Mouse (Mus musculus): Measurements from ENCODE around the gene Rapgef2. TPM values are rescaled to one million over a fixed set of nuclear protein-coding genes. Genes with fewer than 3 reads are reported as not detected.

Rapgef2 gene
- polyA plus RNA-seq, 1 experiment from 2014 or later, result 7.5 TPM

DNA sequence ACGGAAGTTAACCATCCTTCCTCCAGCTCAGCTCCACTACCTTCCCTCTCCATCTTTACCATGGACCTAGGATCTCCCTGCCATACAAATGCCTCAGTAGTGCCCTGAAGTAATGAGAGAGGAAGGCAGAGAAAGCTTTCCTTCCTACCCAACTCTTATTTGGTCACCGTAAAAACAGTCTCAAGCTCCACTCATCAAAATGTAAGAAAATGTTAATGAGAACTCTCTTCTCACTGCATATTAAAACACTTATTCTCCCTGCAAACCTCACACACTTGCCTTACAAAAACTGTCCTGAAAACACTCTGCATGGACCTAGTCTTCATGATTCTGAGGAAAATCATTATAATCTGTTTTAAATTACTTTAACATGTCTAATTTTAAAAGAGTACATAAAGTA, 118.7 kb downstream of the Rapgef2 start:
- Histone ChIP-seq H3K9me3 (ENCODE audit: control insufficient read depth, low read length) (no peaks in the 10 kb centered on the region), H3K4me3 (ENCODE audit: low read depth, low read length) (no peak overlapping the region), H3K4me2 (ENCODE audit: low read depth) (no peak overlapping the region), H3K9ac (ENCODE audit: low read length) (no peak overlapping the region), H3K36me3 (ENCODE audit: control insufficient read depth, insufficient read depth, low read length) (no peaks in the 10 kb centered on the region), H3K4me1 (ENCODE audit: control insufficient read depth, insufficient read depth, low read length) (no peaks in the 10 kb centered on the region), H3K27me3 (ENCODE audit: control insufficient read depth, insufficient read depth, low read length) (no peaks in the 10 kb centered on the region), H3K27ac (ENCODE audit: low read depth, low read length) (no peak overlapping the region)
- WGBS, result 89% methylated on average over 2 of the region's 2 CpGs
- no peak for DNase-seq (ENCODE audit: low spot score)
- no peak for ATAC-seq (ENCODE audit: insufficient read depth, low FRiP score, low TSS enrichment)

DNA sequence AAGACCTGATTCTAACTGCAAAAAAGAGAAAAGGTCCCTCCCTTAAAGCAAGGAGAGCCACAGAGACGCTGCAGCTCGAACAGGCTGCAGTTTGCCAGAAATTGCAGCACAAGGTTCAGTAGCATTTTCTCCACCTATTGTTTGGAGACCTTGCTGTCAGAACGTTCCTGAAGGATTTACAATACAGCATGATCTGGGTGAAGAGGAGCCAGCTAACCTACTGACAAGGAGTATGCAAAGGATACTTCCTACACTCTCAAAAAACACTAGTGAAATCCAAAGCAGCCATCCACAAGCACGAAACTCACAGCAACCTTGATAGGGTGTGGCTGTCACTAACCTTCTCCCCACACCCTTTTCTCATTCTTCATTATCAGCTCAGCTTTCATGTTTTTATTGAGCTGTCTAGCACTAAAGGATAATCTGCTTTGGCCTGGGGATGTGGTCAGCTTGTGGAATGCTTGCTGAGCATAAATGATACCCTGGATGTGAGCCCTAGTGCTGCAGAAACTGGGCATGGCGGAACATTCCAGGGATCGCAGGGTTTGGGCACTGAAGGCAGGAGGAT, 124.4 kb downstream of the Rapgef2 start:
- Histone ChIP-seq H3K36me3 (ENCODE audit: control insufficient read depth, insufficient read depth, low read length) (no peaks in the 10 kb centered on the region), H3K4me3 (ENCODE audit: low read depth, low read length) (no peak overlapping the region), H3K27me3 (ENCODE audit: control insufficient read depth, insufficient read depth, low read length) (no peaks in the 10 kb centered on the region), H3K27ac (ENCODE audit: low read depth, low read length) (no peak overlapping the region), H3K4me2 (ENCODE audit: low read depth) (no peak overlapping the region), H3K4me1 (ENCODE audit: control insufficient read depth, insufficient read depth, low read length) (no peaks in the 10 kb centered on the region), H3K9ac (ENCODE audit: low read length) (no peak overlapping the region), H3K9me3 (ENCODE audit: control insufficient read depth, low read length) (no peaks in the 10 kb centered on the region)
- ATAC-seq (ENCODE audit: insufficient read depth, low FRiP score, low TSS enrichment), result no peak
- WGBS, result 73% methylated on average over 6 of the region's 6 CpGs
- DNase-seq (ENCODE audit: low spot score), result no peak

DNA sequence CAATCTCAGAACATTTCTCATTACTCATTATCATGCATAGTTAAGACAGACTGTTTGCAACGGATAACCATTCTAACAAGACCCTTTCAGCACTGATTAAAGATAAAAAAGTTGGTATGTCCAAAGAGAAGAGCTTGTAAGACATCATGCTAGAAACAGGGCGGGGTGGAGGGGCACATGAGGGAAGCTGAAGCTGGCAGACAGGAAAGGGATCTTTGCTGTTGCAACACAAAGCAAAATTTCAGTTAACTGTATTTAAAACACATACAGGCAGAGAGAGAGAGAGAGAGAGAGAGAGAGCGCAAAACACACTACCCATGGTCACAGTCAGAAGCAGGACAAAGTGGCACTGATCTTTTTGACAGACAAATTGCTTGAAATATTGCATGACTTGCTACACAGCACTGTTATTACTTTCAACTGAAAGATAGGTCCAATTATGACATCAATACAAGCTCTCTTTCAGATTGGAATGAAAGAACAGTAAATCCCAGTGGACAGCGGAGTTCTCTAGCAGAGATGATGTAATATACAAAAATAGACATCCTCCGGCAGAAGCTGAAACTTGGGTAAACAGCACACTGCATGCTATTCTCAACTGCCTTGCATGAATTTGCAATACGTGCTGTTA, 125.1 kb downstream of the Rapgef2 start:
- Histone ChIP-seq H3K9me3 (ENCODE audit: control insufficient read depth, low read length) (no peaks in the 10 kb centered on the region), H3K4me2 (ENCODE audit: low read depth) (no peak overlapping the region), H3K4me1 (ENCODE audit: control insufficient read depth, insufficient read depth, low read length) (no peaks in the 10 kb centered on the region), H3K9ac (ENCODE audit: low read length) (no peak overlapping the region), H3K4me3 (ENCODE audit: low read depth, low read length) (no peak overlapping the region), H3K27me3 (ENCODE audit: control insufficient read depth, insufficient read depth, low read length) (no peaks in the 10 kb centered on the region), H3K27ac (ENCODE audit: low read depth, low read length) (no peak overlapping the region), H3K36me3 (ENCODE audit: control insufficient read depth, insufficient read depth, low read length) (no peaks in the 10 kb centered on the region)
- 66% methylated on average over 6 of the region's 6 CpGs for WGBS
- no peak for DNase-seq (ENCODE audit: low spot score)
- no peak; the same call in 1 of the 2 replicates for ATAC-seq (ENCODE audit: insufficient read depth, low FRiP score, low TSS enrichment)

DNA sequence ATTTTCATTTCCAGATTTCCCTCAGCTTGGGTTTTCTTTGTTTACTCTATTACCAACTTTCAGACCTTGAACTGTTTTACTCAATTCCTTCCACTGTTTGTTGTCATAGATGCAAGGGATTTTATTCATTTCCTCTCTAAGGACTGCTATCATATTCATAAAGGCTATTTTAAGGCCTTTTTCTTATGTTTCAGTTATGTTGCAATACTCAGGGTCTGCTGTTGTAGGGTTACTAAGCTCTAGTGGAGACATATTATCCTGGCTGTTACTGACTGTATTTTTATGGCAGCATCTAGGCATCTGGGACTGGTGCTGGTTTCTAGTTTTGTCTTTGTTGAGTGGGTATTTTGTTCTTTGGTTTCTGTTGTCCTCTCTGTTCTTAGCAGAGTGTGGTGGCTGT, 128.1 kb downstream of the Rapgef2 start:
- Histone ChIP-seq H3K4me3 (ENCODE audit: low read depth, low read length) (no peak overlapping the region), H3K27me3 (ENCODE audit: control insufficient read depth, insufficient read depth, low read length) (no peaks in the 10 kb centered on the region), H3K4me2 (ENCODE audit: low read depth) (no peak overlapping the region), H3K36me3 (ENCODE audit: control insufficient read depth, insufficient read depth, low read length) (no peaks in the 10 kb centered on the region), H3K27ac (ENCODE audit: low read depth, low read length) (no peak overlapping the region), H3K4me1 (ENCODE audit: control insufficient read depth, insufficient read depth, low read length) (no peaks in the 10 kb centered on the region), H3K9me3 (ENCODE audit: control insufficient read depth, low read length) (no peaks in the 10 kb centered on the region), H3K9ac (ENCODE audit: low read length) (no peak overlapping the region)
- no peak for DNase-seq (ENCODE audit: low spot score)
- no peak for ATAC-seq (ENCODE audit: insufficient read depth, low FRiP score, low TSS enrichment)

DNA sequence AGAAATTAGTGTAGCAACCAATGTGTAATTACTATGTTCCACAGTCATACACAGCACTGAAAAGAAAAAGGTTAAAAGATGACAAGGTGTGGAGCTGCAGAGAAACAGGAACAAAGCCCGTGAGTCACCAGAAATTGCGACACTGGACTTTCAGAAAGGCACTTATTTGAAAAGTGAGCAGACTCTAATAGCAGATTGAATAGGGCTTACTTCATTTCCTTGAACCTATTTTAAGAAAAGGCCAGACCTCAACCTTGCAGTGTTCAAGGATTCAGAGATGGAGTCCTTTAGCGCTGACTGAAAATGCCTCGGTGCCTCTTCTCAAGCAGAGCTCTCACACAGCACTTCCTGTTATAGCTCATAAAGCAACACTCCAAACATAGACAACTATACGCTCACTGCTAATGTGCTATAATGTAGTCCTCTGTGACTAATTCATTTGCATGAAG, 133.3 kb downstream of the Rapgef2 start:
- H3K27me3 ChIP-seq (ENCODE audit: control insufficient read depth, insufficient read depth, low read length), result no peaks in the 10 kb centered on the region
- H3K4me1 ChIP-seq (ENCODE audit: control insufficient read depth, insufficient read depth, low read length), result no peaks in the 10 kb centered on the region
- WGBS, result 88% methylated on average over 5 of the region's 5 CpGs
- no peak overlapping the region for H3K4me3 ChIP-seq (ENCODE audit: low read depth, low read length)
- H3K27ac ChIP-seq (ENCODE audit: low read depth, low read length), result no peak overlapping the region
- ATAC-seq (ENCODE audit: insufficient read depth, low FRiP score, low TSS enrichment) (no peak), DNase-seq (ENCODE audit: low spot score) (no peak)
- H3K9ac ChIP-seq (ENCODE audit: low read length), result no peak overlapping the region
- H3K9me3 ChIP-seq (ENCODE audit: control insufficient read depth, low read length), result no peaks in the 10 kb centered on the region
- no peaks in the 10 kb centered on the region for H3K36me3 ChIP-seq (ENCODE audit: control insufficient read depth, insufficient read depth, low read length)
- no peak overlapping the region for H3K4me2 ChIP-seq (ENCODE audit: low read depth)

DNA sequence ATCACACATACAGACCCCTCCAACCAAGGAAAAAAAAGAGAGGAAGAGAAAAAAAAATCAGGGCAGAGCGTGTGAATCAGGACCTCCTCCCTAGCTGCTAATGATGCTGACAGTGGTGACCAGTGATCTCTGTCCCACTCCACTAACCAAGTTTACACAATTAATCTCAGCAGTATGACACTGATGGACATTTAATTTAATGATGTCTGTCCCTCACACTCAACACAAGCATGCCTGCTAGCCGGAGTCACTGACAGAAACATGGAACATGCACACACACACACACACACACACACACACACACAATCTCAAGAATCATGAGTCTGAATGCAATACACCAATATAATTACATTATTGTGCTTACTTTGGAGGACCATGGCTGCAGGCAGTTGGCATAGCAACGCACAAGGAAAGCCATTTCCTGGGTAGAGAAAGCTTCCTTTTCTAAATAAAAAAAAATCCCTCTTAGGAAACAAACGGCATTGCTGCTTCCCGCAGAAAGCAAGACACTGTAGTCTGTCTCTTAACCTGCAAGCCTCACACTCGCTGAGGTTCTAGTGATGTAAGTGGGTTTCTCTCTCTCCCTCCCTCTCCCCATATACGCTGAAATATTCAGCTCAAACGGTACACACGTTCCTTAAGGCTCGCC, 140.8 kb downstream of the Rapgef2 start:
- 57% methylated on average over 10 of the region's 10 CpGs for WGBS
- peak; percentile 28 for DNase-seq (ENCODE audit: low spot score)
- Histone ChIP-seq H3K9me3 (ENCODE audit: control insufficient read depth, low read length) (no peaks in the 10 kb centered on the region), H3K27me3 (ENCODE audit: control insufficient read depth, insufficient read depth, low read length) (no peaks in the 10 kb centered on the region), H3K27ac (ENCODE audit: low read depth, low read length) (no peak overlapping the region), H3K9ac (ENCODE audit: low read length) (no peak overlapping the region), H3K4me1 (ENCODE audit: control insufficient read depth, insufficient read depth, low read length) (peaks cover 3% of the 10 kb centered on the region), H3K36me3 (ENCODE audit: control insufficient read depth, insufficient read depth, low read length) (no peaks in the 10 kb centered on the region), H3K4me3 (ENCODE audit: low read depth, low read length) (no peak overlapping the region), H3K4me2 (ENCODE audit: low read depth) (0 out of 2 replicates have a peak overlapping the region, but pooled peaks have one; percentile 2)
- ATAC-seq (ENCODE audit: insufficient read depth, low FRiP score, low TSS enrichment), result peak; percentile 43; the same call in 1 of the 2 replicates

DNA sequence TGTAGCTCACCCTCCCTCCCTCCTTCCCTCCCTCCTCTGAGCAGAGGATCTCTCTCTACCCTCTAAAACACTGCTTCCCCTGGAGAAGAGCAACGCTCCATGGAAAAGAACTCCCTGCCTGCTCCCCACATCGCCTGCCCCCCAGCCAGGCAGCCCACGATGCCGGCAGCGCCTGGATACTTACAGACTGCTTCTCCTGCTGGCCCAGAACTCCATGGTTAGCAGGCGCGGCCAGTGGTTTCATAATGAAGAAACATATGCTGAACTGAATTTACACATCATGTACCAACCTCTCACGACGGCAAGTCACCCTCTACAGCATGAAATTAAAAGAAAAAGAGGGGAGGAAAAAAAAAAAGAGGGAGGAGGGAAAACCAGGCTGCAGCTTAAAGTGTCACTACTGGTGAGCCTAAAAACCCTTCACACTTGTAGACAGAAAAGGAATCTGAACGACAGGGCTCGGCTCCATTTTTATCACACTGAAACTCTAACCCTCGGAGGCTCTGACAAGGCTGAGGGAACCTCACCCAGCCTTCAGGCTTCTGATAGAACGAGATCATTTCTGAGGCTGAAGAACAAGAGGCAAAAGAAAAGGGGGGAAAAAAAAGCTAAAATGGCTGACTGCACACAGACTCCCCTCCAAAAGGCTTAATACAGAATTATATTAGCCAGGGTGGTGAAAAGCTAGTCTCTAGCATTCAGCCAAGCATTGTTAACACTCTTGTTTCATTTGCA, 141.5 kb downstream of the Rapgef2 start:
- DNase-seq (ENCODE audit: low spot score) (no peak), ATAC-seq (ENCODE audit: insufficient read depth, low FRiP score, low TSS enrichment) (peak; percentile 31; the same call in 1 of the 2 replicates)
- H3K4me1 ChIP-seq (ENCODE audit: control insufficient read depth, insufficient read depth, low read length), result peaks cover 3% of the 10 kb centered on the region
- no peaks in the 10 kb centered on the region for H3K27me3 ChIP-seq (ENCODE audit: control insufficient read depth, insufficient read depth, low read length)
- H3K9ac ChIP-seq (ENCODE audit: low read length), result peak overlapping the region; percentile 44; the same call in 1 of the 2 replicates
- WGBS, result 33% methylated on average over 13 of the region's 13 CpGs
- H3K36me3 ChIP-seq (ENCODE audit: control insufficient read depth, insufficient read depth, low read length), result no peaks in the 10 kb centered on the region
- no peak overlapping the region for H3K4me3 ChIP-seq (ENCODE audit: low read depth, low read length)
- H3K4me2 ChIP-seq (ENCODE audit: low read depth), result peak overlapping the region; percentile 12
- no peaks in the 10 kb centered on the region for H3K9me3 ChIP-seq (ENCODE audit: control insufficient read depth, low read length)
- peak overlapping the region; percentile 49; the same call in 1 of the 2 replicates for H3K27ac ChIP-seq (ENCODE audit: low read depth, low read length)

DNA sequence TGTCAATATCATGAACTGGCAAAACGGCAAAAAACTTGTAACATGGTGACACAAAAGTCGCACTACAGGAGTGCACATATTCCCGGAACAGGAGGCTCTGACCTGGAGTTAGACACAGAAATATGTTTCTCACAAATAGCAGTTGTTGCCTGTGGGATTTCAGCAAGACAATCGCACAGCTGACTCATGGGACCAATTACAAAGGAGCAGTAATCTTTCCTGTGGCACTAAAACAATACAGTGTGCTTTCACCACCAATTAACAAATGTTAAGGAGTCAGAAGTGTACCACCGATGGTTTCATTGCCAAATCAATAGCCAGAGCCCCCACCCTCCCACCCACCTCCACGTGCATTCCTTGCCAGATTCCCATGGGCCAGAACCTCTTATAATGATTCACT, 142.2 kb downstream of the Rapgef2 start:
- no peaks in the 10 kb centered on the region for H3K9me3 ChIP-seq (ENCODE audit: control insufficient read depth, low read length)
- no peaks in the 10 kb centered on the region for H3K36me3 ChIP-seq (ENCODE audit: control insufficient read depth, insufficient read depth, low read length)
- no peak overlapping the region for H3K4me3 ChIP-seq (ENCODE audit: low read depth, low read length)
- no peak overlapping the region for H3K9ac ChIP-seq (ENCODE audit: low read length)
- no peak overlapping the region for H3K27ac ChIP-seq (ENCODE audit: low read depth, low read length)
- peaks cover 3% of the 10 kb centered on the region for H3K4me1 ChIP-seq (ENCODE audit: control insufficient read depth, insufficient read depth, low read length)
- no peaks in the 10 kb centered on the region for H3K27me3 ChIP-seq (ENCODE audit: control insufficient read depth, insufficient read depth, low read length)
- DNase-seq (ENCODE audit: low spot score), result no peak
- ATAC-seq (ENCODE audit: insufficient read depth, low FRiP score, low TSS enrichment), result no peak
- 67% methylated on average over 6 of the region's 6 CpGs for WGBS
- H3K4me2 ChIP-seq (ENCODE audit: low read depth), result no peak overlapping the region

Measured in neural tube, embryonic 11.5 days (tissue).